Mouse (Mus musculus): ENCODE measurements at regions not wholly inside any gene's neighbourhood (a gene's known extent, or its start where the extent isn't known, plus 50 kb on each side); places are given as distances from the start of the nearest gene placed in this dataset.
A peak's percentile ranks its signal among the peaks of the same experiment; 100 is the strongest.

DNA sequence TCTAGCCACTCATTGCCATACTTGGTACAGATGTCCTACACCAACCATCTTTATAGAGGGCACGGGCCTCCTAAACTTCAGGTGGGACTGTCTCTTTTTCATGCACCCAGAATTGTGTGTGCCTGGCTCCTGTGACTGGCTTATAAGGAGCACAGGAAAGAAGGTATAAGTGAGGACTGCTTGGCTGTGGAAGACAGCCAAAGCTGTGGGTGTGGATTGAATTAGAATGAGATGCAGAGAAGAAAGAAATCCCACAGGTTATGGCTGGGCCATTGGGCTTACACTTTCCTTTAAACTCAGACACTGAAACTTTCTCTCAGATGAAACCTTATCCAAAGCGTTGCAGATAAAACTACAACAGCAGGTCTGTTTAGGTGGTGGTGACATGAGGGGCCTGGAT, 239.5 kb upstream of the Fam160b2 start:
- H3K27me3 ChIP-seq (replicated peaks; ENCODE audit: control insufficient read depth, insufficient read depth, low read length): no peaks in the 10 kb centered on the region
- no peaks in the 10 kb centered on the region for H3K9me3 ChIP-seq (ENCODE audit: control insufficient read depth, low read length)
- H3K4me2 ChIP-seq (ENCODE audit: low read length): no peak overlapping the region
- H3K27ac ChIP-seq (ENCODE audit: low read length): no peak overlapping the region
- ATAC-seq: no peak
- 91% methylated on average over 2 of the region's 2 CpGs for WGBS
- peaks cover 7% of the 10 kb centered on the region for H3K4me1 ChIP-seq (replicated peaks; ENCODE audit: control insufficient read depth, insufficient read depth, low read length)
- H3K36me3 ChIP-seq (ENCODE audit: control insufficient read depth, insufficient read depth): no peaks in the 10 kb centered on the region
- H3K9ac ChIP-seq (replicated peaks; ENCODE audit: low read depth, low read length): no peak overlapping the region
- no peak overlapping the region for H3K4me3 ChIP-seq (replicated peaks; ENCODE audit: low read length)

DNA sequence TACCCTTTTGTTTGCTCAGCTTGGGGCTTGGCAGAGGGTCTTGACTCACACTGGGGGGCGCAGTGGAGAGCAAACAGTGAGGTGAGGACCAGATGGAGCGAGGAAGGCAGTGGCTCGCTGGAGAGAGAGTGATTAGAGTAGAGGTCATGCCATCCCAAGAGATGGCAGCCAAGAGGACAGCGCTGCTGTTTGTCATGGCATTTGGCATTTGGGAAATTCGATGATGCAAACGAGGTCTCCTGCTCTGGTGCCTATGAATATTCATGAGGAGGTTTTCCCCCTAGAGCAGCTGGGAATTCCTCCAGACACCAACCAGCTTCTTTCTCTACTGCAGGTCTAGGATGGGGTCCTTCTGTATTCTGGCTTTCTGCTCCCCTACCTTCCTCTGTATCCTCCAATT, 237.9 kb upstream of the Fam160b2 start:
- 6% methylated on average over 6 of the region's 6 CpGs for WGBS
- peaks cover 9% of the 10 kb centered on the region for H3K4me1 ChIP-seq (replicated peaks; ENCODE audit: control insufficient read depth, insufficient read depth, low read length)
- ATAC-seq: peak; percentile 54
- no peaks in the 10 kb centered on the region for H3K9me3 ChIP-seq (ENCODE audit: control insufficient read depth, low read length)
- H3K36me3 ChIP-seq (ENCODE audit: control insufficient read depth, insufficient read depth): no peaks in the 10 kb centered on the region
- H3K9ac ChIP-seq (replicated peaks; ENCODE audit: low read depth, low read length): no peak overlapping the region
- H3K4me2 ChIP-seq (ENCODE audit: low read length): 0 out of 2 replicates have a peak overlapping the region, but pooled peaks have one; percentile 8
- H3K27me3 ChIP-seq (replicated peaks; ENCODE audit: control insufficient read depth, insufficient read depth, low read length): no peaks in the 10 kb centered on the region
- no peak overlapping the region for H3K27ac ChIP-seq (ENCODE audit: low read length)
- H3K4me3 ChIP-seq (replicated peaks; ENCODE audit: low read length): no peak overlapping the region

- H3K36me3 ChIP-seq (ENCODE audit: control insufficient read depth, insufficient read depth): no peaks in the 10 kb centered on the region
- H3K4me2 ChIP-seq (ENCODE audit: low read length): no peak overlapping the region
- H3K9ac ChIP-seq (replicated peaks; ENCODE audit: low read depth, low read length): no peak overlapping the region
- 68% methylated on average over 5 of the region's 5 CpGs for WGBS
- ATAC-seq: no peak
- no peaks in the 10 kb centered on the region for H3K9me3 ChIP-seq (ENCODE audit: control insufficient read depth, low read length)
- no peak overlapping the region; the same call in 1 of the 2 replicates for H3K27ac ChIP-seq (ENCODE audit: low read length)
- H3K27me3 ChIP-seq (replicated peaks; ENCODE audit: control insufficient read depth, insufficient read depth, low read length): no peaks in the 10 kb centered on the region
- peaks cover 9% of the 10 kb centered on the region for H3K4me1 ChIP-seq (replicated peaks; ENCODE audit: control insufficient read depth, insufficient read depth, low read length)
- H3K4me3 ChIP-seq (replicated peaks; ENCODE audit: low read length): no peak overlapping the region
Observed at GRCm38 (mm10) chr14:70833238-70833637, 233.6 kb upstream of the Fam160b2 start.

DNA sequence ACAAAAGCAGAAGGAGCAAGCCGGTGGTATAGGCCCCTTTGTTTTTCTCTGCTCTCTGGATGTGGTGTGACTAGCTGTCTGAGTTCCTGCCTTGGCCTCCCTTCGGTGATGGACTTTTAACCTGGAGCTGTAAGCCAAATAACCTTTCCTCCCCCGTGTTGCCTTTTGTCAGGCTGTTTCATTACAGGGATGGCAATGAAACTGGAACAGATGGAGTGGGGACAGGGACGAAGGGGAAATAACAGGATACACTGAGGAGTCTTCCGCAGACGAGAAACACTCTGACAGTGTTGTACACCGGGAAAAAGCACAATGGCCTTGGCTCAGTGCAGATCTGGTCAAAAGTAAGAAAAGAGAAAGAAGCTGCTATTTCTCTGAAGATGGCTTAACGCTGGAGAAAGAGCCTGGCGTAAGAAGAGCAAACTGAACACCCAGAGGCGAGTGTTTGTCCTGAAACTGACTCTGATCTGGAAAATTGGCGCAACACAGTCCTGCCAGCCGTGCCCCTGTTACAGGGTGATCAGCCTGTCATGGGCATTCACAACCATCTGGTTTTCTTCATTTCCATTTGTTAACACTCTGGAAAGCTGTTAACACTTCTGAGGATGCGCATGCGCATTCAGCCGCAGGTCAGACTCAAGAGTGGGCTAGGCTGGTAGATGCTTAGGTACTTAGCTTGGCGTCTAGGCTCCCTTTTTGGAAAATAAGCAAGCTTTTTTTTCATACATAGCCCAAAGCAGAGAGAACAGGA, 233.0 kb upstream of the Fam160b2 start:
- ATAC-seq: peak; percentile 79
- Histone ChIP-seq H3K4me3 (replicated peaks; ENCODE audit: low read length) (no peak overlapping the region), H3K27ac (ENCODE audit: low read length) (peak overlapping the region; percentile 70), H3K9ac (replicated peaks; ENCODE audit: low read depth, low read length) (no peak overlapping the region), H3K36me3 (ENCODE audit: control insufficient read depth, insufficient read depth) (no peaks in the 10 kb centered on the region), H3K27me3 (replicated peaks; ENCODE audit: control insufficient read depth, insufficient read depth, low read length) (no peaks in the 10 kb centered on the region), H3K4me1 (replicated peaks; ENCODE audit: control insufficient read depth, insufficient read depth, low read length) (peaks cover 6% of the 10 kb centered on the region), H3K4me2 (ENCODE audit: low read length) (0 out of 2 replicates have a peak overlapping the region, but pooled peaks have one; percentile 5), H3K9me3 (ENCODE audit: control insufficient read depth, low read length) (no peaks in the 10 kb centered on the region)
- WGBS: 55% methylated on average over 16 of the region's 16 CpGs

DNA sequence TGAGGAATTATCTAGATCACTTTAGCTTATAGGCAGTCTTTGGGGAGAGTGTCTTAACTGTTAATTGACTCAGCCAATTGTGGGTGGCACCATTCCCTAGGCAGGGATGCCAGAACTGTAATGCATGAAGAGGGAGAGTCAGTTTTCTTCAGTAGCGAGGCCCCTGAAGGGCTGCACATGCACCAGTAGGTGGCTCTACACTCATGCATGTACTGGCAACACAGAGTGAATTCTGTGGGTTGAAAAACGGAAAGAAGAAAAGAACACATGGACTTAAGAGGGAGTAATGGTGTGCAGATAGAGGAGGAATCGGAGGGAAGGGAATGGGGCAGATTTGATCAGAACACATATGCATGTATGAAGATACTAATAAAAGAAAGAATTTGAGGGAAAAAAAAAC, 232.4 kb upstream of the Fam160b2 start:
- Histone ChIP-seq H3K36me3 (ENCODE audit: control insufficient read depth, insufficient read depth) (no peaks in the 10 kb centered on the region), H3K9me3 (ENCODE audit: control insufficient read depth, low read length) (no peaks in the 10 kb centered on the region), H3K4me2 (ENCODE audit: low read length) (no peak overlapping the region), H3K27me3 (replicated peaks; ENCODE audit: control insufficient read depth, insufficient read depth, low read length) (no peaks in the 10 kb centered on the region), H3K27ac (ENCODE audit: low read length) (peak overlapping the region; percentile 70; the same call in 1 of the 2 replicates), H3K4me3 (replicated peaks; ENCODE audit: low read length) (no peak overlapping the region), H3K4me1 (replicated peaks; ENCODE audit: control insufficient read depth, insufficient read depth, low read length) (0 out of 2 replicates have a peak, but pooled peaks cover 2% of the 10 kb centered on the region), H3K9ac (replicated peaks; ENCODE audit: low read depth, low read length) (no peak overlapping the region)
- ATAC-seq: peak; percentile 68
- whole genome bisulfite sequencing: 61% methylated on average over 3 of the region's 3 CpGs

Measured in forebrain, embryonic 16.5 days (tissue).